Mouse (Mus musculus) testis, postnatal 14 days (tissue): Measurements from ENCODE around the gene Gm12185.
"Not testable (repeated sequence)": the region's sequence is repeated elsewhere in the genome, so short reads cannot be mapped to it uniquely, and the experiment has no call there.

Source experiments
- DNase-seq: peaks from one replicate; pipeline ENCODE4 v3.0.0; 2021; ENCODE audit warnings: low spot score

The Gm12185 gene

DNA sequence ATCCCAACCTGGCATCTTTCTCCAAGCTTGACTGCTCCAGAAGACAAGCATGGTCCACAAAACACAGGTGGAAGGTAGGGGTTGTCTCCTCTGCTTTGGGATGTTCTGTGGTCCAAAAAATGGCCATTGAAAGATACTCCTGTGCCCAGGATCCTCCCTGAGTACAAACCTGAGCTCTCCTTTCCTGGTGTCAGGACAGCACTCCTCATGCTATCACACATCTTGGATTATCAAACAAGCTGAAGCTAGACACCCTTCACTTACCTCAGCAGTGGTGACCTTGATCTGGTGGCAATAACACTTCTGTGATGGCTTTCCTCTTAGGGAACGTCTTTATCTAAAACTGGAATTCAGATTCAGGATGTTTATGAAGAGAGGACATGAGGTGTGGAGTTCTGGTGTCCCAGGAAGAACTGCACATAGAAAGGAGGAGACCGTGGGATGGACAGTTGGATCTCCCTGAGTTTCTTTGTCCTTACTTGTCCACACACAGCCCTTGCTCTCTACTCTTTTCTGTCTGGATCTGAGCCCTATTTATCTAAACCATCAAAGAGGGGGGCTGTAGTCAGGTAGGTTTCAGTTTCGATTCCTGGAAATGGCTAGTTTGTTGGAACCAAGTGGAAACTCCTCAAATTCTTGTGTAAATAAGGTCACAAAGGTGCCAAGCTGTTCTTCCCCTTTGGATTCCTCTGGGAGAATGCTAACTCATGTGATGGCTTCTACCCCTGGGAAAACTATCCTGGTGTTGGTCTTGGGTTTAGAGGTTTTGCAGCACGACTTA lies at the start of gene Gm12185:
Gm12185 (minus strand) TSS at position 487 of the 781 bp plus-strand sequence.
- DNase-seq, result not testable (repeated sequence)

DNA sequence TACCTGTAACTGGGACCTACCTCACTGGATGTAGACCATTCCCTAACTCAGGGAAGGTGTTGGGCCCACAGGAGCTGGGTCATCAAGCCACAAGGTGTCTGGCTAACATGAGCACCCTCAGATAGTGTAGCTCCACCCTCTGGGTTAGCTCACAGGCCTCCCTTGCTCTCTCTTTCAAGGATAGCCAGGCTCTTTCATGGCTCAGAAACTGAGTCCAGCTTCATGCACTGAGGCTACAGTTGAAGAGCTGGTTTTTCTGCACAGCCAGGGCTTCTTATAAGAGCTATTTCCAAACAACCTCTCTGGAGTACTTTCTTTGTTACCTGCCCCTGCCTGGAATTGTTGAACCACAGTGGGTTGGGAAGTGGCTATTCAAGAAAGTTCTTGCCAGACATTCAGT lies 20.0 kb upstream of the Gm12185 start:
- not testable (repeated sequence) for DNase-seq

DNA sequence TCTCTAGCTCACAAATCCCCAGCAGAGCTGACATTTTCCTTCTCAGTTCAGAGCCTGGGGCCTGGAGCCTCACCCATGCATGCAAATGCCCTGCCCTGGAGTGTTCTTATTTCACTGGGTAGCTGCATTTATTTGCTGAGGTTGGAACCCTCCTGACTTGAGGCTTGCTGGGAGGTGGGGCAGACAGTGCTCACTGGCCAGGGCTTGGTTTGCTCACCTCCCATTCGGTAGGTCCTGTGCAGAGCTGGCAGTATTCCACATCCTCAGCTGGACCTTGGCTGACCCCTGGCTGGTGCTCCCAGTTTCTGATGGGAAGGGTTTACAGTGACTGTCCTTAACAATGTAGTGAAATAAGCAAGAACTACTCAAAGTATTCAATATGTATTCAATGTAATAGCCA lies 14.8 kb upstream of the Gm12185 start:
- DNase-seq, result not testable (repeated sequence)

DNA sequence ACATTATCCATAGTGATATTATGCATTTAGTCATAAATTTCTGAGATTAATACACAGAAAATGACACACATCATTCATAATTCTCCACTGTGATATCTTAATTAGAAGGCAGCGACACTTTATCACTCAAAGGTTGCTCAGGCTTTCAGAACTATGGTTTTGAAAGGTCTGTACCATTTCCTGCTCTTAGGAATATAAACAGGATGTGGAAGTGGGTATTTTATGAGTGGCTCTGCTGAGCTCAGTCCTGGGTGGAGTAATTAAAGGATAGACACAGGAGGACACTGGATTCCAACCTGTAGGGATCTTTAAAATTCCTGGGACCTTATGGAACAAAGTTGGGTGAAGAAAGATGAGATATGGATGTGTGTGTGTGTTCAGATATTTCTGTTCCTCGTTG lies 14.3 kb upstream of the Gm12185 start:
- DNase-seq, result not testable (repeated sequence)

DNA sequence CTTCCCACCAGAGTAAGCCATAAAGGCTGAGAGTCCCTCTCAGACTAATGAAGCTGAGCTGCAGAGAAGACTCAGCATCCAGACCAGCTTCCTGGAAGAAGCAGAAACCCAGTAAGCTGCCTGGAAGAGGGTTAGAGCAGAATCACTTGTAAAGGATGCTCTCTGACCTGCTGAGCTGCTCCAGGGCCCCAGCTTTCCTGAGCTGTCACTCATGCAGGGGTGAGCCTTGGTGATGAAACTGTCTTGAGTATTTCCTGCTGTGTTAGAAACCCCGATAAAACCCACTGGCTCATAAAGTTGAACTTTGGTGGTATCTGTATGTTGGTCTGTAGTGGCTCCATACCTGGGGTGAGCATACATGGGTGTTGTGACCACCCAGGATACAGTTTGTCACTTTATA lies 8.4 kb upstream of the Gm12185 start:
- DNase-seq, result not testable (repeated sequence)

DNA sequence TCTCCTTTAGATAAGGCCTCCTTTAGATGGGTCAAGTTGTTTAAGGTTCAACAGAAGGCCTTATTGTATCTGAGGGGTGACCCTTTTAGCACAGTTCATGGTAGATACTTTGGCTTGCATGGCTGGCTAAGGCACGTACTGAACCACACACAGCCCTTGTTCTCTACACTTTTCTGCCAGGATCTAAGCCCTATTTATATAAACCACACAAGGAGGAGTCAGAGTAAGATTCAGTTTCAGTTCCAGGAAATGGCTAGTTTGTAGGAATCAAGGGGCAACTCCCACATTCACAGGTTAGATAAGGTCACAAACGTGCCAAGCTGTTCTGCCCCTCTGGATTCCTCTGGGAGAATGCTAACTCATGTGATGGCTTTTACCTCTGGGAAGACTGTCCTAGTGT lies 2.0 kb upstream of the Gm12185 start, which contains the start of gene Tgtp1:
Tgtp1 (minus strand) TSS at position 155 of the 400 bp plus-strand sequence.
- DNase-seq, result not testable (repeated sequence)

DNA sequence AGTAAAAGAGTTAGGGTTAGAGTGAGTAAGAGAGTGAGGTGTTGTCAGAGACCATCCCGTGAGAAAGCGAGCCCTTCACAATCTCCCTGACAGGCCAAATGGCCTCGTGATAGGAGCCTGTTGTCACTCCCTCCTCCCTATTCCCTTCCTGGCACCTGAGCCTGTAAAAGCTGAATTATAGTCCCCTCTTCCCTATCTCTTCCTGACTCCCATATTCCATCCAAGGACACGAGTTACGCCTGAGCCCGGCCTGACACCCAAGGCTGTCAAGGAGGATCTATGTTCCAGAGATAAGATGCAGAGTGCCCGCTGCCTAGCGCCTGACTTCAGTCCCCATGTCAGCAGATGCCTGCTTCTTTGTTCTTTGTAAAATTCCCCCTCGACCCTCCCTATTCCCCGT lies 1.3 kb upstream of the Gm12185 start:
- peak; percentile 44 for DNase-seq

DNA sequence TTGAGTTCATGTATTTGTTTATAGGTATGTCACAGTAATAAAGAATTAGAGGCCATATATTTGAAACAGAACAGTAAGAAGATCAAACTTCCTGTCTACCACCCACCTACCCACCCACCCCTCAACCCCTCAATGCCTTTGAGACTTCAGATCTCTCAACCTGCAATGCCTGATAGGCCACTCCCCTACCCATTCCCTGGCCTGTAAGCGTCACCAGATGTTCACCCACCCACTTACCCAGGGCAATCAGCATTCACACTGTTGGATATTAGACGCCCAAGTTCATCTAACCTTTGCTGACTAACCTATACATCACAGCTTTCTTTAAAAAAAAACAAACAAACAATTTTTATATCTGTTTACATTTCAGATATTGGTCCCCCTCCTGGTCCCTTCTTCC lies 2.0 kb downstream of the Gm12185 start:
- DNase-seq, result not testable (repeated sequence)

DNA sequence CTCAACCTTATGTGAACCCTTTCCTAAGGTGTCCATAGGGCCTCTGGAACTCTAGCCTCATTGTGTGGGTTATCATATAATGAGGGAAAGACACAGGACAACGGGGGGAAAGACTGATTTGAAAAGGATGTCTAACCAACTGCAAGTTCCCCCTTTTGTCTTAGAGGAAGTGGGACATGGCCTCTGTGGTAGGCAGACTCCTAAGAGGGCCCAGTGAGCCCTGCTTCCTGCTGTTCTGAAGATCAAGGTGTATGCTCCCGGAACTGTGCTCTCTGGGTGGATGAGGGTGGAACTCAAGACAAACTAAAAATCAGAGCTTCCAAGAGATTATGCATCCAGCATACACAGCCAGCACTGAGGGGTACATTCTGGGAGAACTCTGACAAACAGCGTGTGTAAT lies 3.8 kb downstream of the Gm12185 start:
- DNase-seq, result not testable (repeated sequence)

DNA sequence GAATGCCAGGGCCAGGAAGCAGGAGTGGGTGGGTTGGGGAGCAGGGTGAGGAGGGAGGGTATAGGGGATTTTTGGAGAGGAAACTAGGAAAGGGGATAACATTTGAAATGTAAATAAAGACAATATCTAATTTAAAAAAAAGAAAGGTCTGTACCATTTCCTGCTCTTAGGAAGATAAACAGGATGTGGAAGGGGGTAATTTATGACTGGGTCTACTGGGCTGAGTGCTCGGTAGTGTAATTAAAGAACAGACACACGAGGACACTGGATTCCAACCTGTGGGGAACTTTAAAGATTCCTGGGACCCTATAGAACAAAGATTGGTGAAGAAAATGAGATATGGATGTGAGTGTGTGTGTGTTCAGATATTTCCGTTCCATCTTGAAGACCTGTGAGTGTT lies 9.2 kb downstream of the Gm12185 start:
- not testable (repeated sequence) for DNase-seq

DNA sequence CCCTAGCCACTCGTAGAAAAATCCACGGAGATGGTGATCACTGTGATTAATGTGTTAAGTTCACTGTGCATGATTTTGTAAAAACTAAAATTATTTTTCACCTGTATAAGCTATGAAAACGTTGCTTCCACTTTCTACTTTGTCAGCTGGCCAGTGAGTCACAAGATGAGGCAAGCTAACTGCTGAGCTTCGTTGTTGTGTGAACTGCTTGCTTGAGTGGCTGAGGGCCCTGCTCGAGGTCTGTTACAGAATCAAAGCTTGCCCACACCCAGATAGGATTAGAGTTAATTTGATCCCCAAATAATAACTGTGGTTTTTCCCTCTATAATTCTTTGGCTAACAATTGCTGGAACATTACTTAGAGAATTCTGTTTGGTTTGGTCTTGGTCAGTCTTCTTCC lies 12.0 kb downstream of the Gm12185 start:
- not testable (repeated sequence) for DNase-seq

DNA sequence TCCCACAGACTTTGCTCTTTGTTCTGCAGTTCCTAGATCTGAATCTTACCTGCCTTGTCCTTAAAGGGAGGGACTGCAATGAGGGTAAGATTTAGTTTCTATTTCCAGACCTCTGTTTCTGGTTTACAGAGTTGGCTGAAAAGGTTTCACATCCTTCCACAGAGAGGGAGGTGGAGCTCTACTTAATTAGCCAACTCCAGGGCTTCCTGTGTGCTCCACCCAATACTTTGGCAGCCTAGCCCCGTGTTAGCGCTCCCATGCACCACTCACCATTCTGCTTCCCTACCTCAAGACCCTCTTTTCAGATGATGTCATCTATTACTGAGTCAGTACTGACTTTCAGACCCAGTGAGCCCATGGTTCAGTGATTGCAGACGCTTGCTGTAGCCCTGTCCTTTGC lies 12.8 kb downstream of the Gm12185 start, which contains the start of gene 9930111J21Rik1:
9930111J21Rik1 (minus strand) TSS at position 148 of the 400 bp plus-strand sequence.
- DNase-seq, result not testable (repeated sequence)

DNA sequence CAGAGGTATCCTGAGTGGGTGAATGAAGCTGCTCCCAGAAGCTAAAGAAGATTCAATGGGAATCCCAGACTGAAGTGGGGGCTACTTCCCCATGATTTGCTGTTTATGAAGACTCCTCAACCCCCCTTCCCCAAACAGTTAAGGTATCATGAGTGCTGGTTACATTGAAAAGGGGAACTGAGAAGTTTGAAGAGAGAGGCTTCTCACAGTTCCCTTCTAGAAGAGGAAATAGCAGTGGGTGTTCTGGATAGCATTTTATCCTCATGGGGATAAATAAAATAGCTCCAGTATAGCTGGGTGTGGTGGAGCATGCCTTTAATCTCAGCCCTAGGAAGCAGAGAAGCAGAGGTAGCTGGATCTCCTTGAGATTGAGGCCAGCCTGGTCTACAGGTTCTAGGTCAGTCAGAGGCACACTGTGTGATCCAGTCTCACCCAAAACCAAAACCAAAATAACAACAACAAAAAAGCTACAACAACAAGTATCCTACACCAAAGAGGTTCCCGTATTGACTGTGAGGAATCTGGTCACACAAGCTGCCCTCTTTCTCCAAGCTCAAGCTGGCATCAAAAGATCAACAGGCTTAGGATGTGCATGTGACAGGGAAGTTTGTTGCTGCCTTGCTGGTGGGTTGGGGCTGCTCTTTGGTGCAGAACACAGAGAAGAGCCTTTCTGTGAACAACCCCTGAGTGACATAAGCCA lies 13.6 kb downstream of the Gm12185 start, which contains the start of gene Olfr56:
Olfr56 (plus strand) TSS at position 650 of the 700 bp plus-strand sequence.
- not testable (repeated sequence) for DNase-seq

DNA sequence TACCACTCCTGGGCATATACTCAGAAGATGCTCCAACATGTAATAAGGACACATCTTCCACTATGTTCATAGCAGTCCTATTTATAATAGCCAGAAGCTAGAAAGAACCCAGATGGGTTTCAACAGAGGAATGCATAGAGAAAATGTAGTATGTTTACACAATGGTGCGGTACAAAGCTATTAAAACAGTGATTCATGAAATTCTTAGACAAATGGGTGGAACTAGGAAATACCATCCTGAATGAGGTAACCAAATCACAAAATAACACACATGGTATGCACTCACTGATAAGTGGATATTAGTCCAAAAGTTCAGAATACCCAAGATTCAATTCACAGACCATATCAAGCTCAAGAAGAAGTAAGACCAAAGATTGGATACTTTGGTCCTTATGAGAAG lies 17.3 kb downstream of the Gm12185 start:
- DNase-seq, result not testable (repeated sequence)

DNA sequence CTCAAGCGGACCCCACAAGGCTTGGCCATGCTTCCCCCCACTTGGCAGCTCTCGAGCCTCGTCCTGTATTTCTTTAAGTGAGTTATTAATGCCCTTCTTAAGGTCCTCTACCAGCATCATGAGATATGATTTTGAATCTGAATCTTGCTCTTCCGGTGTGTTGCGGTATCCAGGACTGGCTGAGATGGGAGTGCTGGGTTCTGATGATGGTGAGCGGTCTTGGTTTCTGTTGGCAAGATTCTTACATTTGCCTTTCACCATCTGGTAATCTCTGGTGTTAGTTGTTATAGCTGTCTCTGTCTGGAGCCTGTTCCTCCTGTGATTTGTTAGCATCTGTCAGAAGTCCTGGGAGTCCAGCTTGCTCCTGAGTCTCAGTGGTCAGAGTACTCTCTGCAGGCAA lies 45.9 kb downstream of the Gm12185 start, which contains the start of gene Psme2b:
Psme2b (minus strand) TSS at position 101 of the 400 bp plus-strand sequence.
- not testable (repeated sequence) for DNase-seq

DNA sequence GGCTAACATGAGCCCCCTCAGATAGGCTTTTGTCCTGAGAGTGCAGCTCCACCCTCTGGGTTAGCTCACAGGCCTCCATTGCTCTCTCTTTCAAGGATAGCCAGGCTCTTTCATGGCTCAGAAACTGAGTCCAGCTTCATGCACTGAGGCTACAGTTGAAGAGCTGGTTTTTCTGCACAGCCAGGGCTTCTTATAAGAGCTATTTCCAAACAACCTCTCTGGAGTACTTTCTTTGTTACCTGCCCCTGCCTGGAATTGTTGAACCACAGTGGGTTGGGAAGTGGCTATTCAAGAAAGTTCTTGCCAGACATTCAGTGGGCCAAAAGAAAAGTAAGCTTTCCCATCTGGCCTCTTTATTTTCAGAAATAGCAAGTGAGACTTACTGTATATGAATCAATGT lies 52.7 kb downstream of the Gm12185 start:
- not testable (repeated sequence) for DNase-seq

DNA sequence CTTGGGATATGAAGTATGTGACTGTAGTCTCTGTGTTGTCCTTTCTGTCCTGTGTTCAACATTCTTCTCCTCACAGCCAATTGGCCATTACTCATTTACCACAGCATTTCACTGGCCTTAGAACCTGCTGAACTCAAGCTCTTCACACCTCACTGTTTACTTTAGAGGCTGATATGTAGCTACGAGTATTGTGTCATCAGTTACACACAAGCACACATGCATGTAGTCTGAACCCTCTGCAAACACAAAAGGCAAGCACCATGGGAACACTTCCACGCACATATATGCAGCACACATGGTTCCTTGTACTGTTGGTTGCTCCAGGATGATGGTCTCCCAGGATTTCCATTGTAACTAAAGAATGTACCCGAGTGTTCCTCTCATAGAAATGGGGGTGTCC lies 56.7 kb downstream of the Gm12185 start:
- DNase-seq, result not testable (repeated sequence)

DNA sequence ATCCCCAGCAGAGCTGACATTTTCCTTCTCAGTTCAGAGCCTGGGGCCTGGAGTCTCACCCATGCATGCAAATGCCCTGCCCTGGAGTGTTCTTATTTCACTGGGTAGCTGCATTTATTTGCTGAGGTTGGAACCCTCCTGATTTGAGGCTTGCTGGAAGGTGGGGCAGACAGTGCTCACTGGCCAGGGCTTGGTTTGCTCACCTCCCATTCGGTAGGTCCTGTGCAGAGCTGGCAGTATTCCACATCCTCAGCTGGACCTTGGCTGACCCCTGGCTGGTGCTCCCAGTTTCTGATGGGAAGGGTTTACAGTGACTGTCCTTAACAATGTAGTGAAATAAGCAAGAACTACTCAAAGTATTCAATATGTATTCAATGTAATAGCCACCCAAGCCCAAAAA lies 58.1 kb downstream of the Gm12185 start:
- not testable (repeated sequence) for DNase-seq

DNA sequence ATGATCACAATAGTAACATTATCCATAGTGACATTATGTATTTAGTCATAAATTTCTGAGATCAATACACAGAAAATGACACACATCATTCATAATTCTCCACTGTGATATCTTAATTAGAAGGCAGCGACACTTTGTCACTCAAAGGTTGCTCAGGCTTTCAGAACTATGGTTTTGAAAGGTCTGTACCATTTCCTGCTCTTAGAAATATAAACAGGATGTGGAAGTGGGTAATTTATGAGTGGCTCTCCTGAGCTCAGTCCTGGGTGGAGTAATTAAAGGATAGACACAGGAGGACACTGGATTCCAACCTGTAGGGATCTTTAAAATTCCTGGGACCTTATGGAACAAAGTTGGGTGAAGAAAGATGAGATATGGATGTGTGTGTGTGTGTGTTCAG lies 58.6 kb downstream of the Gm12185 start:
- DNase-seq, result not testable (repeated sequence)

DNA sequence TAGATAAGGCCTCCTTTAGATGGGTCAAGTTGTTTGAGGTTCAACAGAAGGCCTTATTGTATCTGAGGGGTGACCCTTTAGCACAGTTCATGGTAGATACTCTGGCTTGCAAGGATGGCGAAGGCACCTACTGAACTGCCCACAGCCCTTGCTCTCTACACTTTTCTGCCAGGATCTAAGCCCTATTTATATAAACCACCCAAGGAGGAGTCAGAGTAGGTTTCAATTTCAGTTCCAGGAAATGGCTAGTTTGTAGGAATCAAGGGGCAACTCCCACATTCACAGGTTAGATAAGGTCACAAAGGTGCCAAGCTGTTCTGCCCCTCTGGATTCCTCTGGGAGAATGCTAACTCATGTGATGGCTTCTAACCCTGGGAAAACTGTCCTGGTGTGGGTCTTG lies 64.0 kb downstream of the Gm12185 start:
- DNase-seq, result not testable (repeated sequence)

DNA sequence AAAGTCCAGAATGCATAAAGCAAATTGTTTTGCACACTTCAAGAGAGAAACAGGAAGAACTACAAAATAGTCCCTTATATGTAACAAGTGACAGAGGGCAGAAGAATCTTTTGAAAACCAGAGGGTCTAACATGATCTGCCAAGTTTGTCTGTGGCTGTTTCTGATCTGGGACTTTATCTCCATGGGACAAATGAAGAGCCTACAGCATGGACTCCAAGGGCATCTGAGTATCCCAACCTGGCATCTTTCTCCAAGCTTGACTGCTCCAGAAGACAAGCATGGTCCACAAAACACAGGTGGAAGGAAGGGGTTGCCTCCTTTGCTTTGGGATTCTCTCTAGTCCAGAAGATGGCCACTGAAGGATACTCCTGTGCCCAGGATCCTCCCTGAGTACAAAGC lies 65.6 kb downstream of the Gm12185 start:
- DNase-seq, result not testable (repeated sequence)

DNA sequence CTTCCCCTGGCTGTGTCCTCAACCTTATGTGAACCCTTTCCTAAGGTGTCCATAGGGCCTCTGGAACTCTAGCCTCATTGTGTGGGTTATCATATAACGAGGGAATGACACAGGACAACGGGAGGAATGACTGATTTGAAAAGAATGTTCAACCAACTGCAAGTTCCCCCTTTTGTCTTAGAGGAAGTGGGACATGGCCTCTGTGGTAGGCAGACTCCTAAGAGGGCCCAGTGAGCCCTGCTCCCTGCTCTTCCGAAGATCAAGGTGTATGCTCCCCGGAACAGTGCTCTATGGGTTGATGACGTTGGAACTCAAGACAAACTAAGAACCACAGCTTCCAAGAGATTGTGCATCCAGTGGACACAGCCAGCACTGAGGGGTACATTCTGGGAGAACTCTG lies 68.2 kb downstream of the Gm12185 start:
- not testable (repeated sequence) for DNase-seq

DNA sequence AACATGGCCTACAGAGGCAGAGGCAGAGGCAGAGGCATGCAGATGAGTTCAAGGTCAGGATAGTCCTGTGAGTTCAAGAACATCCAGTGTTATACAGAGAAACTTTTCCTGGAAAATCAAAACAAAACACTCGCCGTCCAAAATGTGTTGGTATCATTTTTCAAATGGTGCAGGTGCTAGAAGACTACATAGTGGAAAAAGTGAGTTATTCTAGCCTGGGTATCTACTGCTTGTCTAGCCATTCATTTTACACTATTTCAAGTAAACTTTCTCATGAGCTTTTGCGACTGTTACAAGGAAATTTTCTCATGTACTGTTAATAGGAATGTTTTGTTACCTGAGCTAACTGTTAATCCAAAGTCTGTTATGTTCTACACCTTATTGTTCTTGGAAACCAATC lies 73.6 kb downstream of the Gm12185 start:
- DNase-seq, result no peak
